Mouse (Mus musculus): ENCODE measurements around the gene Emsy. TPM values are rescaled to one million over a fixed set of nuclear protein-coding genes. Genes with fewer than 3 reads are reported as not detected.

Gene Emsy
- polyA plus RNA-seq (2015; fragmentation: Nextera tagmentation; extraction: Ambion mirVana): 7.0 and 7.3 TPM in 2 replicates

GRCm38 (mm10) chr7:98656531-98657221 is at the start of gene Emsy:
Emsy (minus strand) TSS chr7:98656783.

GRCm38 (mm10) chr7:98702283-98703240 is 46.0 kb upstream of the Emsy start, which contains the start of gene Thap12:
Thap12 (plus strand) TSS chr7:98703103.

Other genes starting within 250 kb of the Emsy start
- gene Gucy2d, start 216.4 kb downstream of the Emsy start, polyA plus RNA-seq (2015; fragmentation: Nextera tagmentation; extraction: Ambion mirVana): not detected in 2 replicates
- gene Lrrc32, start 167.5 kb downstream of the Emsy start, polyA plus RNA-seq (2015; fragmentation: Nextera tagmentation; extraction: Ambion mirVana): 3.2 and 4.2 TPM in 2 replicates
- 20.0 and 25.9 TPM in 2 replicates for gene Thap12, start 46.3 kb upstream of the Emsy start, polyA plus RNA-seq (2015; fragmentation: Nextera tagmentation; extraction: Ambion mirVana)
- 0.70 and 1.1 TPM in 2 replicates for gene Wnt11, start 178.3 kb upstream of the Emsy start, polyA plus RNA-seq (2015; fragmentation: Nextera tagmentation; extraction: Ambion mirVana)

Data from spleen, postnatal 0 days (tissue).